Mouse (Mus musculus): ENCODE results near the gene Smagp. TPM values are rescaled to one million over a fixed set of nuclear protein-coding genes. Genes with fewer than 3 reads are reported as not detected.
A peak's percentile ranks its signal among the peaks of the same experiment; 100 is the strongest.

The Smagp gene
- polyA plus RNA-seq, 1 experiment: 3.7 TPM

DNA sequence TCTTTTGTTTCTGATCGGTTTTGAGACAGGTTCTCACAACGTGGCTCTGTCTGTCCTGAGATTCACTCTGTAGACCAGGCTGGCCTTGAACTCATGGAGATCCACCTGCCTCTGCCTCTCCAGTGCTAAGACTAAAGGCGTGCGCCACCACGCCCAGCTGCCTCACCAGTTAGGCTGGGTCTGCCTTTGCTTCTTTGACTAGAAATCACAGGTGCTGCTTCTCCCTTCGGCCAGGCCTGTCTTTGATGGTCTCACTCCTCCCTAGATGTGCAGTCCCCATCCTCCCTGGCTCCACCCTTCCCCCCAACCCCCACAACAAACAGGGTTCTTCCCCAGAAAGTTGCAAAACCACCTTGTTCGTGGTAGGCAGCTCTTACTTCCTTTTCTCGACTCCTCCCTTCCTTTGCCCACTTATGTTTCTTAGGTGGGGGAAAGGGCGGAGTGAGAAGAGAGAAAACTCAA, 28.1 kb upstream of the Smagp start:
- TF ChIP-seq CTCF (IDR thresholded peaks at IDR 0.05; ENCODE audit: borderline replicate concordance, insufficient read depth, low read depth, low read length) (no peak), POLR2A (IDR thresholded peaks at IDR 0.05; ENCODE audit: borderline replicate concordance, insufficient read depth, low read length) (no peak)
- no peak for DNase-seq
- H3K4me3 ChIP-seq (replicated peaks; ENCODE audit: insufficient read depth, low read depth, low read length): no peak overlapping the region
- no peak overlapping the region for H3K27ac ChIP-seq (ENCODE audit: insufficient read depth, low read length)
- H3K27me3 ChIP-seq (ENCODE audit: control insufficient read depth, insufficient read depth, low read length): no peaks in the 10 kb centered on the region
- WGBS: 81% methylated on average over 9 of the region's 9 CpGs
- peaks cover 10% of the 10 kb centered on the region for H3K4me1 ChIP-seq (ENCODE audit: control insufficient read depth, insufficient read depth, low read length)

DNA sequence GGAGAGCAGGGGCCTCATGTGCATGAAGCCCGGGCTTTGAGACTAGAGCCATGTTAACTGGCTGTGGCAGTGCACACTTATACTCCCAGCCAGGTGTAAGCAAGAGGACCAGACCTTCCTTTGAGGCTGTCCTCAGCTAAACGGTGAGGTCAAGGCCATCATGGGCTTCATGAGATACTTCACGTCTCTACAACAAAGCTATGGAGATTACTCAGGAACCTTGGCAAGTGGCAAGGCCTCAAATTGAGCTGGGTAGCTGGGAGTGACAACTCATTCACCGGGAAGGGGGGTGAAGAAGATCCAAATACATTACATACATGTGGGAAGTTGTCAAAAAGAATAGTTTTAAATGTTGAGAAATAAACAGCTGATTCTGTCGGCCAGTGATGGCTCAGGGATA, 24.1 kb upstream of the Smagp start:
- WGBS: 85% methylated on average over 5 of the region's 5 CpGs
- no peak for TF ChIP-seq CTCF (IDR thresholded peaks at IDR 0.05; ENCODE audit: borderline replicate concordance, insufficient read depth, low read depth, low read length)
- no peak for TF ChIP-seq POLR2A (IDR thresholded peaks at IDR 0.05; ENCODE audit: borderline replicate concordance, insufficient read depth, low read length)

DNA sequence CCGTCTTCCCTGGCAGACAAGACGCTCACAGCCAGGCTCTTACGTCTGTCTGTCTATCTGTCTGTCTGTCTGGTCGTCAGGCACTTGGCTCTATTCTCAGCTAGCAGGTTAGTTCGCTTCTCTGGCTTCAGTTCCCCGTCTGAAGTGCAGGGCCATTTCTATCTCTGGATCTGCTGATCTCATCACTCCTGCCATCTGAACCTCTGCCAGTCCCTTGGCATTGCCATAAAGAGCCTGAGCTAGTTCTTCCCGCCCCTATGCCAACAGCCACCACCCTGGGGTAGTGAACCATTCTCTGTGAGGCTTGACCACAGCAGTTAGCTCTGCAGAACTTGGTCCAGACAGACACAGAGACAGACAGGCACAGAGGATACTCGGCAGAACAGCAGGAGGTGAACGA, 23.6 kb upstream of the Smagp start:
- DNase-seq: peak; percentile 53 to 75
- no peak overlapping the region for H3K27ac ChIP-seq (ENCODE audit: insufficient read depth, low read length)
- WGBS: 13% methylated on average over 9 of the region's 9 CpGs

More for the DNA sequence above, 24.1 kb upstream of the Smagp start:
- peaks cover 16% of the 10 kb centered on the region for H3K4me1 ChIP-seq (ENCODE audit: control insufficient read depth, insufficient read depth, low read length)
- H3K27ac ChIP-seq (ENCODE audit: insufficient read depth, low read length): no peak overlapping the region
- no peak overlapping the region for H3K4me3 ChIP-seq (replicated peaks; ENCODE audit: insufficient read depth, low read depth, low read length)
- DNase-seq: no peak
- H3K27me3 ChIP-seq (ENCODE audit: control insufficient read depth, insufficient read depth, low read length): no peaks in the 10 kb centered on the region

DNA sequence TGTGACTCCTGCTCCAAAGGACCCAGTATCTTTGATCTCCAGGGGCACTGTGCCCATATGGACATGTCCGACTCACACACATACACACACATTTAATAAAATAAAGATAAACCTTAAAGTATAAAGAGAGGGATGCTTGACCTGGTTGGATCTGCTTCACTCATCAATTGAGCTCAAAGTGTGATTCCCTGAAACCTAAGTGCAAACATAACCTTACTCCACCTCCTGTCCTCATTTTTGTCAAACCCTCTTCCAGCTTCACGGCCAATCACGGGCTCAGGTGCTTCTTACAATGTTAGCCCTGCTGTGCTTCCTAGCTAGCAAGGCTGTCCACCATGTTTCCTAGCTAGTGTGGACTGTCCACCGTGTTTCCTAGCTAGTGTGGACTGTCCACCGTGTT, 18.5 kb upstream of the Smagp start:
- TF ChIP-seq POLR2A (IDR thresholded peaks at IDR 0.05; ENCODE audit: borderline replicate concordance, insufficient read depth, low read length) (no peak), CTCF (IDR thresholded peaks at IDR 0.05; ENCODE audit: borderline replicate concordance, insufficient read depth, low read depth, low read length) (no peak)
- no peak overlapping the region for H3K4me3 ChIP-seq (replicated peaks; ENCODE audit: insufficient read depth, low read depth, low read length)
- no peaks in the 10 kb centered on the region for H3K27me3 ChIP-seq (ENCODE audit: control insufficient read depth, insufficient read depth, low read length)
- WGBS: 87% methylated on average over 5 of the region's 5 CpGs
- no peak overlapping the region for H3K27ac ChIP-seq (ENCODE audit: insufficient read depth, low read length)
- no peak for DNase-seq
- peaks cover 11% of the 10 kb centered on the region for H3K4me1 ChIP-seq (ENCODE audit: control insufficient read depth, insufficient read depth, low read length)

More for the DNA sequence above, 23.6 kb upstream of the Smagp start:
- no peak overlapping the region for H3K4me3 ChIP-seq (replicated peaks; ENCODE audit: insufficient read depth, low read depth, low read length)
- H3K27me3 ChIP-seq (ENCODE audit: control insufficient read depth, insufficient read depth, low read length): no peaks in the 10 kb centered on the region
- peaks cover 16% of the 10 kb centered on the region for H3K4me1 ChIP-seq (ENCODE audit: control insufficient read depth, insufficient read depth, low read length)
- no peak for TF ChIP-seq CTCF (IDR thresholded peaks at IDR 0.05; ENCODE audit: borderline replicate concordance, insufficient read depth, low read depth, low read length)
- TF ChIP-seq POLR2A (IDR thresholded peaks at IDR 0.05; ENCODE audit: borderline replicate concordance, insufficient read depth, low read length): no peak

DNA sequence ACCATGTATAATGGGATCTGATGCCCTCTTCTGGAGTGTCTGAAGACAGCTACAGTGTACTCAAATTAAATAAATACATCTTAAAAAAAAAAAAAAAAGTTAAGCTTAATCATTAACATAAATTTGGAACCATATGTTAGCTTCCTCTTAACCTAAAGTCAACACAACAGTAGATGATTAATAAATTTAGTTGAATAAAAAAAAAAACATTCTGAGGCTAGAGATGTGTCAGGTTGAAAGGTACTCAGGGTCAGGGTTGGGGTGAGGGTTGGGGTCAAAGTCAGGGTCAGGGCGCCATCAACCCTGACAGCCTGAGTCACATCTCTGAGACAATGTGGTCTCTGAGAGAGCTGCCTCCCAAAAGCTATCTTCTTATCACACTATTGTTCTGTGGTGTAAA, 17.5 kb upstream of the Smagp start:
- 87% methylated on average over 1 of the region's 1 CpGs for WGBS
- H3K27ac ChIP-seq (ENCODE audit: insufficient read depth, low read length): no peak overlapping the region
- peaks cover 15% of the 10 kb centered on the region for H3K4me1 ChIP-seq (ENCODE audit: control insufficient read depth, insufficient read depth, low read length)
- H3K27me3 ChIP-seq (ENCODE audit: control insufficient read depth, insufficient read depth, low read length): no peaks in the 10 kb centered on the region
- DNase-seq: no peak
- H3K4me3 ChIP-seq (replicated peaks; ENCODE audit: insufficient read depth, low read depth, low read length): no peak overlapping the region
- no peak for TF ChIP-seq POLR2A (IDR thresholded peaks at IDR 0.05; ENCODE audit: borderline replicate concordance, insufficient read depth, low read length)
- TF ChIP-seq CTCF (IDR thresholded peaks at IDR 0.05; ENCODE audit: borderline replicate concordance, insufficient read depth, low read depth, low read length): no peak

DNA sequence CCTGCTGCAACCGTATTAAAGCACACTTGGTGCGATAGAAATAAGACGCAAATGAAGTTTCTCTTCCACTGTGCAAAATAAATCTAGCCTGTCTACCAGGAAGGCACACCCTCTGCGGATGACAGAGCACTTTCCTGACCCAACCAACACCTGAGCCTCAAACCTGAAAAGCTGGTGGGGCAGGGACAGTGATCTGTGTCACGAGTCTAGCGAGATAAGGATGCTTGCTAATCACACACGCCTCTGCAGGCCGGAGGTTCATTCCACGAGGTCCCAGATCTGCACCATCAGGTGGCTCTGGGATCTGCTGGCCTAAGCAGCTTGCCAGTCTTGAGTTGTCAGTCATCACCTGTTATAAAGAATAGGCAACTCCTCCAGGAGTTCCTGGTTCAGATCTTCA, 14.9 kb upstream of the Smagp start:
- WGBS: 93% methylated on average over 9 of the region's 9 CpGs

DNA sequence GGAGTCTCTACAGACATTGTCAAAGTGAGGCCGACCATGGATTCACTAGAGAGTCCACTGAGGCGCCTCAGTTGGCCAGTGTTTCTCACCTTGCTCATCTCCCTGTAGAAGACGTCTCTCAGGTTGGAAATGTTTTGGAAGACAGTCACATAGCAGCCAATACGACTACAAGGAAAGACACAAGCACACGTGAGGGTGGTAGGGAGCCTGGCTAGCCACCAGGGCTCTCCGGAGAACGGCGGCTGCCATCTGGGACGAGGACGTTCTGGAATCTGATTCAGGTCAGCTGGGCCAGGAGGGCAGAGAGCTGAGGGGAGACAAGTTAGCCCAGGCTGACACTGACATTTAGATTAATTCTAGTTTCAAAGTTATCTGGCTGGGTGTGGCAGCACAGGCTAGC, 13.4 kb upstream of the Smagp start:
- no peak for TF ChIP-seq POLR2A (IDR thresholded peaks at IDR 0.05; ENCODE audit: borderline replicate concordance, insufficient read depth, low read length)
- TF ChIP-seq CTCF (IDR thresholded peaks at IDR 0.05; ENCODE audit: borderline replicate concordance, insufficient read depth, low read depth, low read length): no peak
- peak; percentile 48 to 65 for DNase-seq
- 23% methylated on average over 10 of the region's 10 CpGs for WGBS
- H3K4me3 ChIP-seq (replicated peaks; ENCODE audit: insufficient read depth, low read depth, low read length): no peak overlapping the region
- no peaks in the 10 kb centered on the region for H3K27me3 ChIP-seq (ENCODE audit: control insufficient read depth, insufficient read depth, low read length)
- no peak overlapping the region for H3K27ac ChIP-seq (ENCODE audit: insufficient read depth, low read length)
- peaks cover 10% of the 10 kb centered on the region for H3K4me1 ChIP-seq (ENCODE audit: control insufficient read depth, insufficient read depth, low read length)

More for the DNA sequence above, 14.9 kb upstream of the Smagp start:
- TF ChIP-seq POLR2A (IDR thresholded peaks at IDR 0.05; ENCODE audit: borderline replicate concordance, insufficient read depth, low read length): no peak
- TF ChIP-seq CTCF (IDR thresholded peaks at IDR 0.05; ENCODE audit: borderline replicate concordance, insufficient read depth, low read depth, low read length): no peak
- peaks cover 10% of the 10 kb centered on the region for H3K4me1 ChIP-seq (ENCODE audit: control insufficient read depth, insufficient read depth, low read length)
- no peaks in the 10 kb centered on the region for H3K27me3 ChIP-seq (ENCODE audit: control insufficient read depth, insufficient read depth, low read length)
- DNase-seq: no peak
- H3K27ac ChIP-seq (ENCODE audit: insufficient read depth, low read length): no peak overlapping the region
- H3K4me3 ChIP-seq (replicated peaks; ENCODE audit: insufficient read depth, low read depth, low read length): no peak overlapping the region

DNA sequence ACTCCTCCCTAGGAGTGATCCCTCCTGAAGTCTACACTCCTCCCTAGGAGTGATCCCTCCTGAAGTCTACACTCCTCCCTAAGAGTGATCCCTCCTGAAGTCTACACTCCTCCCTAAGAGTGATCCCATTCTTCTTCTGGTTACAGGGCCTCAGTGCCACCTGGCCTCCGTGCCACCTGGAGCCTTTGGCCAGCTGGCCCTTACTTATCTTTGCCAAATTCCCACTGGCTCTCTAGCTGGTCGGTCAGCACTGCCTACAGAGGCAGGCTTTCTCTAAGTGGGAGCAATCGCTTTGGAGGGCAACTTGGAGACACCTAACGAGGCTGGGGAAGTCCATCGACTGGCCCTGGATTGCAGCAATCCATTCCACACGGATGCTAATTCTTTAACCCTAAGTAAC, 9.4 kb upstream of the Smagp start:
- peak; percentile 69 to 83 for DNase-seq
- no peak for TF ChIP-seq CTCF (IDR thresholded peaks at IDR 0.05; ENCODE audit: borderline replicate concordance, insufficient read depth, low read depth, low read length)
- no peak for TF ChIP-seq POLR2A (IDR thresholded peaks at IDR 0.05; ENCODE audit: borderline replicate concordance, insufficient read depth, low read length)
- no peak overlapping the region for H3K4me3 ChIP-seq (replicated peaks; ENCODE audit: insufficient read depth, low read depth, low read length)
- no peaks in the 10 kb centered on the region for H3K27me3 ChIP-seq (ENCODE audit: control insufficient read depth, insufficient read depth, low read length)
- no peak overlapping the region for H3K27ac ChIP-seq (ENCODE audit: insufficient read depth, low read length)
- H3K4me1 ChIP-seq (ENCODE audit: control insufficient read depth, insufficient read depth, low read length): peaks cover 10% of the 10 kb centered on the region
- WGBS: 15% methylated on average over 6 of the region's 6 CpGs

All from cerebellum, adult 2 months (tissue).